Mouse (Mus musculus): ENCODE measurements around the gene Jmjd6. TPM values are rescaled to one million over a fixed set of nuclear protein-coding genes. Genes with fewer than 3 reads are reported as not detected.

Jmjd6 gene
- polyA plus RNA-seq, 1 experiment from 2014 or later, result 63.7 TPM

DNA sequence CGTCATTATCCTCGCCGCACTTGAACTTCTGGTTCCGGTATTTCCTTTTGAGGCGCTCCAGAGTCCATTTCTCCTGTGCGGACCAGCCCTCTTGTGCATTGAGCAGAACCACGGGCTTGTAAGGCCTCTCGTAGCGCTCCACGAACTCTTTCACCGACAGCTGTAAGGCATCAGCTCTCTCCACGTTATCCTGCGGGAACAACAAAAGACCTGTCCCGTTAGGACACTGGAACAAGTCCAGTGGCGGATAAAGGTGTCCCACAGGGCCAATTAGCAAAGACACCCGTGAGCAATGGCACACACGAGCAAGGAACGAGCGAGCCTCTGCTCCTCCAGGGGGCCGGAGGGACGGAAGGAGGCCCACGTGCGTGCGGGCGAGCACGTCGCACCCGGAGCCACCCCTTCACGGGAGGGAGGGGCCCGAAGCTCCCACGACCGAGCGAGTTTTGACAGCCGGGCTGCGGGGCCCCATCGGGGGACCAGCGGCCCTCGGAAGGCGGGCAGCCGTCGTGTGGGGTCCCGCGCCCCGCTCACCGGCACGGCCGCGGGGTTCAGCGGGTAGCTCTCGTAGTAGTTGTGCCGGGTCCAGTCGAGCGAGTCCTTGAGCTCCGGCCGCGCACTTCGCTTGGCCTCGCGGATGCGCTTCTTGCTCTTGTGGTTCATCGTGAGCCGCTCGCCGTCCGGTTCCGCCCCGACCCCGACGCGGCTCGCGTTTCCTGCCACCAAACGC is 553 bp downstream of the Jmjd6 start:
- Histone ChIP-seq H3K27me3 (ENCODE audit: control insufficient read depth, insufficient read depth, low read length) (no peaks in the 10 kb centered on the region), H3K27ac (replicated peaks in 1 of 2; ENCODE audit: control insufficient read depth in 1 of 2, insufficient read depth in 1 of 2, low read depth in 2 of 2, low read length in 2 of 2) (peak overlapping the region; percentile 95 to 98), H3K4me2 (ENCODE audit: low read length) (peak overlapping the region; percentile 71), H3K9ac (ENCODE audit: low read length) (peak overlapping the region; percentile 91), H3K36me3 (ENCODE audit: control insufficient read depth, insufficient read depth, low read length) (peaks cover 54% of the 10 kb centered on the region), H3K4me1 (ENCODE audit: control insufficient read depth in 2 of 2, insufficient read depth in 2 of 2, low read length in 2 of 2) (peaks cover 7 to 29% of the 10 kb centered on the region in 2 experiments), H3K4me3 (ENCODE audit: control insufficient read depth in 1 of 2, insufficient read depth in 1 of 2, low read depth in 1 of 2, low read length in 2 of 2) (peak overlapping the region; percentile 85 to 89), H3K9me3 (ENCODE audit: control insufficient read depth, low read length) (no peaks in the 10 kb centered on the region)
- ATAC-seq (ENCODE audit: insufficient number of reproducible peaks, insufficient read depth, low FRiP score, low read depth), result peak; percentile 55
- under 1% methylated on average over 70 of the region's 73 CpGs for WGBS

GRCm38 (mm10) chr11:116840748-116841147 is 2.5 kb downstream of the Jmjd6 start:
- no peak for ATAC-seq (ENCODE audit: insufficient number of reproducible peaks, insufficient read depth, low FRiP score, low read depth)
- H3K4me1 ChIP-seq (ENCODE audit: control insufficient read depth in 2 of 2, insufficient read depth in 2 of 2, low read length in 2 of 2), result peaks cover 7 to 29% of the 10 kb centered on the region in 2 experiments
- H3K9ac ChIP-seq (ENCODE audit: low read length), result peak overlapping the region; percentile 91
- no peaks in the 10 kb centered on the region for H3K27me3 ChIP-seq (ENCODE audit: control insufficient read depth, insufficient read depth, low read length)
- WGBS, result 78% methylated on average over 4 of the region's 4 CpGs
- H3K4me2 ChIP-seq (ENCODE audit: low read length), result peak overlapping the region; percentile 71
- H3K9me3 ChIP-seq (ENCODE audit: control insufficient read depth, low read length), result no peaks in the 10 kb centered on the region
- no peak overlapping the region for H3K27ac ChIP-seq (replicated peaks in 1 of 2; ENCODE audit: control insufficient read depth in 1 of 2, insufficient read depth in 1 of 2, low read depth in 2 of 2, low read length in 2 of 2)
- H3K36me3 ChIP-seq (ENCODE audit: control insufficient read depth, insufficient read depth, low read length), result peaks cover 58% of the 10 kb centered on the region
- H3K4me3 ChIP-seq (ENCODE audit: control insufficient read depth in 1 of 2, insufficient read depth in 1 of 2, low read depth in 1 of 2, low read length in 2 of 2), result peak overlapping the region; percentile 3 to 85; a peak in 3 of 4 replicates

DNA sequence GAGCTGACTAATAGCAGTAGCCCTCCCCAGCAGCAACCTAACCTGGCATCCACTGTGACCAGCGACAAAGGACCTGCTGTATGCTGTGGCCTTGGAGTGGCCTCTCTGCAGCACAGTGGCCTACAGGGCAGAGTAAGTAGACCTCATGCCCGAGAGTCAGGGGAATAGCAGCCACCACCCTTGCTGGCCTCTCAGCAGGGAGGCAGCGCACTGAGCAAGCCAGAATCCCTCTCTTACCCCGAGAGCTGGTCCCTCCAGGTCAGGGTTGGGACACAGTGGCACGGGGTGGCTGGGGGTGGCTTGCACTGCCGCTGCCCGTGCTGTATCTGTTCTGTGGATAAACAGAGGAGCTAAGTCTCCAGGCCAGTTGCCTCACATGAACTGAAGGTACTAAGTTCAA is 3.6 kb downstream of the Jmjd6 start:
- no peak overlapping the region for H3K27ac ChIP-seq (replicated peaks in 1 of 2; ENCODE audit: control insufficient read depth in 1 of 2, insufficient read depth in 1 of 2, low read depth in 2 of 2, low read length in 2 of 2)
- H3K4me3 ChIP-seq (ENCODE audit: control insufficient read depth in 1 of 2, insufficient read depth in 1 of 2, low read depth in 1 of 2, low read length in 2 of 2), result no peak overlapping the region
- H3K9ac ChIP-seq (ENCODE audit: low read length), result peak overlapping the region; percentile 42; the same call in 1 of the 2 replicates
- no peak for ATAC-seq (ENCODE audit: insufficient number of reproducible peaks, insufficient read depth, low FRiP score, low read depth)
- 74% methylated on average over 7 of the region's 7 CpGs for WGBS
- H3K27me3 ChIP-seq (ENCODE audit: control insufficient read depth, insufficient read depth, low read length), result no peaks in the 10 kb centered on the region
- no peaks in the 10 kb centered on the region for H3K9me3 ChIP-seq (ENCODE audit: control insufficient read depth, low read length)
- H3K4me2 ChIP-seq (ENCODE audit: low read length), result peak overlapping the region; percentile 33; the same call in 1 of the 2 replicates
- H3K36me3 ChIP-seq (ENCODE audit: control insufficient read depth, insufficient read depth, low read length), result peaks cover 70% of the 10 kb centered on the region
- H3K4me1 ChIP-seq (ENCODE audit: control insufficient read depth in 2 of 2, insufficient read depth in 2 of 2, low read length in 2 of 2), result peaks cover 7 to 28% of the 10 kb centered on the region in 2 experiments

DNA sequence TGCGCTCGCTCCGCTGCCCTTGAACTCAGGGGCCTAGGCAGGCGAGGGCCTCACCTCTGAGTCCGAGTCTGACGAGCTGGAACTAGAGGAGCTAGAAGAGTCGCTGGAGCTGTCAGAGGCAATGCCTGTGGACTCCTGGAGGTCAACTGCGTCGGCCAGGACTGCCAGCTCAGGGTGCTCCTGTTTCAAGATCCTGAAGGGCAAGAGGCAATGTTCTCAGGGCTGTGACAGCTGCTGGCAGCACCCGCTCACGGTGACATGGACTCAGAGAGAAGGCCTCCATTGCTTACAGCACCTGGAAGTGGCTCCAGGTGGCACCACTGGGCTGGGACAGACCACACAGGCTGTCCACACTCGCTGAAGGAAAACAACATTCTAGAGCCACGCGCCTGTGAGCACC is 4.3 kb downstream of the Jmjd6 start:
- Histone ChIP-seq H3K36me3 (ENCODE audit: control insufficient read depth, insufficient read depth, low read length) (peaks cover 76% of the 10 kb centered on the region), H3K27me3 (ENCODE audit: control insufficient read depth, insufficient read depth, low read length) (no peaks in the 10 kb centered on the region), H3K9me3 (ENCODE audit: control insufficient read depth, low read length) (no peaks in the 10 kb centered on the region), H3K4me2 (ENCODE audit: low read length) (no peak overlapping the region), H3K4me3 (ENCODE audit: control insufficient read depth in 1 of 2, insufficient read depth in 1 of 2, low read depth in 1 of 2, low read length in 2 of 2) (no peak overlapping the region), H3K9ac (ENCODE audit: low read length) (no peak overlapping the region), H3K4me1 (ENCODE audit: control insufficient read depth in 2 of 2, insufficient read depth in 2 of 2, low read length in 2 of 2) (peaks cover 7 to 22% of the 10 kb centered on the region in 2 experiments), H3K27ac (replicated peaks in 1 of 2; ENCODE audit: control insufficient read depth in 1 of 2, insufficient read depth in 1 of 2, low read depth in 2 of 2, low read length in 2 of 2) (no peak overlapping the region)
- 86% methylated on average over 14 of the region's 14 CpGs for WGBS
- ATAC-seq (ENCODE audit: insufficient number of reproducible peaks, insufficient read depth, low FRiP score, low read depth), result no peak

GRCm38 (mm10) chr11:116837441-116837840 is 5.8 kb downstream of the Jmjd6 start:
- H3K4me2 ChIP-seq (ENCODE audit: low read length), result no peak overlapping the region
- H3K4me3 ChIP-seq (ENCODE audit: control insufficient read depth in 1 of 2, insufficient read depth in 1 of 2, low read depth in 1 of 2, low read length in 2 of 2), result no peak overlapping the region
- no peak overlapping the region for H3K27ac ChIP-seq (replicated peaks in 1 of 2; ENCODE audit: control insufficient read depth in 1 of 2, insufficient read depth in 1 of 2, low read depth in 2 of 2, low read length in 2 of 2)
- H3K27me3 ChIP-seq (ENCODE audit: control insufficient read depth, insufficient read depth, low read length), result no peaks in the 10 kb centered on the region
- peaks cover 91% of the 10 kb centered on the region for H3K36me3 ChIP-seq (ENCODE audit: control insufficient read depth, insufficient read depth, low read length)
- WGBS, result 92% methylated on average over 10 of the region's 10 CpGs
- ATAC-seq (ENCODE audit: insufficient number of reproducible peaks, insufficient read depth, low FRiP score, low read depth), result no peak
- H3K9me3 ChIP-seq (ENCODE audit: control insufficient read depth, low read length), result no peaks in the 10 kb centered on the region
- no peak overlapping the region for H3K9ac ChIP-seq (ENCODE audit: low read length)
- peaks cover 7 to 22% of the 10 kb centered on the region in 2 experiments for H3K4me1 ChIP-seq (ENCODE audit: control insufficient read depth in 2 of 2, insufficient read depth in 2 of 2, low read length in 2 of 2)

- no peak overlapping the region for H3K4me3 ChIP-seq (ENCODE audit: control insufficient read depth in 1 of 2, insufficient read depth in 1 of 2, low read depth in 1 of 2, low read length in 2 of 2)
- H3K36me3 ChIP-seq (ENCODE audit: control insufficient read depth, insufficient read depth, low read length), result peaks cover 96% of the 10 kb centered on the region
- H3K9me3 ChIP-seq (ENCODE audit: control insufficient read depth, low read length), result no peaks in the 10 kb centered on the region
- WGBS, result 92% methylated on average over 4 of the region's 4 CpGs
- no peaks in the 10 kb centered on the region for H3K27me3 ChIP-seq (ENCODE audit: control insufficient read depth, insufficient read depth, low read length)
- H3K4me2 ChIP-seq (ENCODE audit: low read length), result no peak overlapping the region
- ATAC-seq (ENCODE audit: insufficient number of reproducible peaks, insufficient read depth, low FRiP score, low read depth), result no peak
- H3K27ac ChIP-seq (replicated peaks in 1 of 2; ENCODE audit: control insufficient read depth in 1 of 2, insufficient read depth in 1 of 2, low read depth in 2 of 2, low read length in 2 of 2), result no peak overlapping the region
- no peak overlapping the region for H3K9ac ChIP-seq (ENCODE audit: low read length)
- peaks cover 7 to 19% of the 10 kb centered on the region in 2 experiments for H3K4me1 ChIP-seq (ENCODE audit: control insufficient read depth in 2 of 2, insufficient read depth in 2 of 2, low read length in 2 of 2)
These were observed 7.0 kb downstream of the Jmjd6 start for GRCm38 (mm10) chr11:116836283-116836682.

- Histone ChIP-seq H3K4me2 (ENCODE audit: low read length) (no peak overlapping the region), H3K36me3 (ENCODE audit: control insufficient read depth, insufficient read depth, low read length) (peaks cover 84% of the 10 kb centered on the region), H3K4me3 (ENCODE audit: control insufficient read depth in 1 of 2, insufficient read depth in 1 of 2, low read depth in 1 of 2, low read length in 2 of 2) (no peak overlapping the region), H3K9me3 (ENCODE audit: control insufficient read depth, low read length) (no peaks in the 10 kb centered on the region), H3K9ac (ENCODE audit: low read length) (no peak overlapping the region), H3K27ac (replicated peaks in 1 of 2; ENCODE audit: control insufficient read depth in 1 of 2, insufficient read depth in 1 of 2, low read depth in 2 of 2, low read length in 2 of 2) (no peak overlapping the region), H3K27me3 (ENCODE audit: control insufficient read depth, insufficient read depth, low read length) (no peaks in the 10 kb centered on the region), H3K4me1 (ENCODE audit: control insufficient read depth in 2 of 2, insufficient read depth in 2 of 2, low read length in 2 of 2) (peaks cover 0 to 5% of the 10 kb centered on the region in 2 experiments; a peak in 2 of 4 replicates)
- 91% methylated on average over 1 of the region's 1 CpGs for WGBS
- no peak for ATAC-seq (ENCODE audit: insufficient number of reproducible peaks, insufficient read depth, low FRiP score, low read depth)
These were observed 8.3 kb downstream of the Jmjd6 start for GRCm38 (mm10) chr11:116834954-116835353.

All from heart, embryonic 14.5 days (tissue).